Mouse (Mus musculus) T-helper 1 cell (primary cell): ENCODE measurements around the gene Srsf7.

Source experiments
- in situ Hi-C: fragments of 300-600 bp; cut with MboI, MseI; formaldehyde crosslinking; loops from one replicate; pipeline ENCODE4 v1.15.1; 2025; ENCODE audit warnings: high pct_unique_total_duplicates

Srsf7 gene

DNA sequence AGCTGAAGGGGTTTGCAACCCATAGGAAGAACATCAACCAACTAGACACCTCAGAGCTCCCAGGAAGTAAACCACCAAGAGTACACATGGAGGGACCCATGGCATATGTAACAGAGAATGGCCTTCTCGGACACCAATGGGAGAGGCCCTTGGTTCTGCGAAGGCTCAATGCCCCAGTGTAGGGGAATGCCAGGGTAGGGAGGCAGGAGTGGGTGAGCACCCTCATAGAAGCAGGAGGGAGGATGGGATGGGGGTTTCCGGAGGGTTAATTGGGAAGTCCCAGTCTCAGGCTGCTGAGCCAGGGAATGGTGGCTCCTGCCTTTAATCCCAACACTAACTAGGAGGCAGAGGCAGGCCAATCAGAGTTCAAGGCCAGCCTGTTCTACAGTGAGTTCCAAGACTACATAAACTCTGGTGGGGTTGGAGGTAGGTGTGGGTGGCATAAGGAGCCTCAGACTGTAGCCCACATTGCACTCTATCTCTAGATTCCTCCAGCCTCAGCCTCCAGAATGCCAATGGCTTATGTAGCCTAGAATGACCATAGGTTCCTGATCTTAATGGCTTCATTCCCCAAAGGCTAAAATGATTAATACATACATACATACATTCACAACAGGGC lies 7.8 kb downstream of the Srsf7 start:
- in situ Hi-C loops: loop anchor here (25.0 kb wide), 1 partner anchor 487 kb away; the partner anchor contains the start of gene Cyp1b1

- in situ Hi-C loops: loop anchor here (25.0 kb wide), 1 partner anchor 481 kb away; the partner anchor contains the start of gene Cyp1b1
Measured at GRCm38 (mm10) chr17:80193075-80193474, 14.0 kb downstream of the Srsf7 start.

DNA sequence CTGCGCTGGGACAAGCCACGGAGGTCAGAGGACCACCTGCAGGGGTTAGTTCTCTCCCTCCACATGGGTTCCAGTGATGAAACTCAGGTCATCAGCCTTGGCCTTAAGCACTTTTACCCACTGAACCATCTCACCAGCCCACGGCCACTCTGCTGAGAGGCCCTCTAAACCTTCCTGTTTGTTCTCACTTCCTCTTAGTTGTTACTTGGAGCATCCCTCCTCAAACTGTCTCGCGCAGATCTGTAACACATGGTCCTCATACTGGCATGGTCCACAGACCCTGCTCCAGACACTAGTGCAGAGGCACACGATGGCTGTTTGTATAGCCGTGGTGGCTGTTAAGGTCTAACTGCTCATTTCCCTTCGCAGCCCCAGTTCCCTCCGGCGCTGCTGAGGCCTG lies 23.5 kb downstream of the Srsf7 start:
- in situ Hi-C loops: loop anchor here (5.0 to 25.0 kb wide), 3 partner anchors 136 to 471 kb away; partner anchors contain the start of genes Atl2 and Cyp1b1

DNA sequence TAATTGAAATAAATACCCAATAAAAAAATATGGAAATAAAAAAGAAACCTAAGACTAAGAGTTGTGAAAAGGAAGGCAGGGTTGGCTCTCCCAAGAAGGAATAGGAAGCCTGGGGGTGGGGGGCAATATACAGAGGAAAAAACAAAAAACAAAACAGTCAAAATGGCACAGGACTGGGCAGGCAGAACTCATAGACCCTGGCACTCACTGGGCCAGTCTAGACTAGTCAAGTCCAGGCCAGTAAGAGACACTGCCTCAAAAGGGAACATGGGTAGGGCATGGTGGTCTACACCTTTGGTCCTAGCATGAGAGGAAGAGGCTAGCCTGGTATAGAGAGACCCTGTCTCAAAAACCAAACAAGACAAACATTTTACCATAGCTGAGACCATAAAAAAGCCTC lies 26.6 kb downstream of the Srsf7 start:
- in situ Hi-C loops: loop anchor here (5.0 to 25.0 kb wide), 3 partner anchors 133 to 468 kb away; partner anchors contain the start of genes Atl2 and Cyp1b1

DNA sequence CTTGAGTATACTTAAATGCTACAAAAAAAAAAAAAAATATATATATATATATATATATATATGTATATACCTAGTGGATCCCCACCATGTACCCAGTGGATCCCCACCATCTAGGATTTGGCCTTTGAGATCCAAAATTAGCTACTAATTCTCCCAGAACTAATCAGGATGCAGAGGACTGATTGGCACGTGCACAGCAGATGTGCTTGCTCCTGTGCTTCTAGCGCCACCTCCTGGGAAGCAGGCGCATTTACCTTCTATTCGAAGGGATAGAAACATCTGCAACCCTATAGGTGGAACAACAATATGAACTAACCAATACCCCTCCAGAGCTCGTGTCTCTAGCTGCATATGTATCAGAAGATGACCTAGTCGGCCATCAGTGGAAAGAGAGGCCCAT lies 27.1 kb downstream of the Srsf7 start:
- in situ Hi-C loops: loop anchor here (5.0 to 25.0 kb wide), 3 partner anchors 133 to 468 kb away; partner anchors contain the start of genes Atl2 and Cyp1b1

DNA sequence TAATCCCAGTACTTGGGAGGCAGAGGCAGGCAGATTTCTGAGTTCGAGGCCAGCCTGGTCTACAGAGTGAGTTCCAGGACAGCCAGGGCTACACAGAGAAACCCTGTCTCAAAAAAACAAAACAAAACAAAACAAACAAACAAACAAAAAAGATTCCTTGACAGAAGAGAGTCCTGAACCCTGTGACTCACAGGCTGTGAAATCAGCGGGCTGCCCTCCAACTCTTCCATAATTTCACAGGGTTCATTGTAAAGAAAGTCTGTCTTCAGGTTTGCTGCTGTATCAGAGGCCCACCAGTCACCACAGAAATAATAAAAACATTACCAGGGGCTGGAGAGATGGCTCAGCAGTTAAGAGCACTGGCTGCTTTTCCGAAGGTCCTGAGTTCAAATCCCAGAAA lies 28.3 kb downstream of the Srsf7 start:
- in situ Hi-C loops: loop anchor here (25.0 kb wide), 1 partner anchor 467 kb away; the partner anchor contains the start of gene Cyp1b1

- in situ Hi-C loops: loop anchor here (25.0 kb wide), 1 partner anchor 464 kb away; the partner anchor contains the start of gene Cyp1b1
Measured at GRCm38 (mm10) chr17:80175966-80176365, 31.1 kb downstream of the Srsf7 start.

- in situ Hi-C loops: loop anchor here (25.0 kb wide), 1 partner anchor 463 kb away; the partner anchor contains the start of gene Cyp1b1
Measured at GRCm38 (mm10) chr17:80175386-80175739, 31.7 kb downstream of the Srsf7 start.

- in situ Hi-C loops: loop anchor here (5.0 to 25.0 kb wide), 2 partner anchors 38 to 463 kb away; partner anchors contain the start of gene Cyp1b1
Measured at GRCm38 (mm10) chr17:80174699-80175385, 32.3 kb downstream of the Srsf7 start.

DNA sequence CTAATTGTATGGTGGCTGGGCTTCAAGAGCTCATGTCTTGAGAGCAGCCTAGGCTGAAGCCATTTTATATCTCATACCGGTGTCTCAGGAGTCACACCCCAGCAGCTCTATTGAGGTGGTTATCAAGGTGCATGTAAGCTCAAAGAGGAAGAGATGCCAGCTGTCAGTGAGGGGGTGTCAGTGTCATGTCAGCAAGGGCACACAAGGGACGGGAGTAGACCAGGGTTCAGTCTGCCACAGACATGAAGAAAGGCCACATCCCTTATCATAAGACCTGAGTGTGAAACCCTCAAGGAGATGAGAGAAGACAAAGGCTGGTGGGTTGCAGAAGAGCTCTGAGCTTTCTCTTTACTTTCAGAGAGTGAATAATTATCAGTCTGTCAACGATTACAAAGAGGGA lies 33.0 kb downstream of the Srsf7 start:
- in situ Hi-C loops: loop anchor here (5.0 kb wide), 1 partner anchor 37 kb away; no protein-coding TSS in a partner anchor

DNA sequence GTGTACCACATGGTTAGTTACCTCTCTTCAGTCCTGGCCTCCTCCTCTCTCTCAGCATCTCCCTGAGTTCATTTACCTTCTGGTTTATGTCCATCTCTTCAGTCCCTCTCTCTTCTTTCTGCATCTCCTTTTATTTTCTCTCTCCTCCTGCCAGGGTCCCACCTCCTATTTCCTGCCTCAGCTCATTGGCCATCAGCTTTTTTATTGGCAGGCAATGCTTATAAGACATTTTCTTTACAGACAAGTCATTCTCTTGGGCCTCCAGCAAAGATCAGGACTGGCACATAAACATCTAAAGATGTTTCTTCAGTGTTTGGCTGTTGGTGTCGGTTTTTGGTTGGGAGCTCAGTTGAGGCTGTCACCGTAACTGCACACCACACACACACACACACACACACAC lies 33.4 kb downstream of the Srsf7 start:
- in situ Hi-C loops: loop anchor here (5.0 kb wide), 1 partner anchor 36 kb away; no protein-coding TSS in a partner anchor

DNA sequence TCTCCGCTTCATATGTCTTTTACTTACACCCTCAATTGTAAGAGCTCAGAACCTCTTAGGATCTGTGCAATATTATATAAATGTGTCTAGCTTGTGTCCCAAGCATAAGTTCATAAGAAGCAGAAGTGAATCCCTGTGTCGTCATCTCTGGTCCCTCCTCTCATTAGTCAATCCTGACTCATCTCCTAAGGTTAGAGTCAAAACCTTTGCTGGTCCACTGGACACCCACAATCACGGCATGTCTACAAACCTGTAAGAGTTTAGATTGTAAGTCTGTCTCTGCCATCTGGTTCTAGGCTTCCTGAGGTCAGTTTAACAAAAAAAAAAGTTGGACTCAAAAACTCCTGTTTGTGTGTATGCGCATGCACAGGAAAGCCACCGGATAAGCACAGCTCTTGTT lies 34.3 kb downstream of the Srsf7 start:
- in situ Hi-C loops: loop anchor here (5.0 kb wide), 1 partner anchor 35 kb away; no protein-coding TSS in a partner anchor

DNA sequence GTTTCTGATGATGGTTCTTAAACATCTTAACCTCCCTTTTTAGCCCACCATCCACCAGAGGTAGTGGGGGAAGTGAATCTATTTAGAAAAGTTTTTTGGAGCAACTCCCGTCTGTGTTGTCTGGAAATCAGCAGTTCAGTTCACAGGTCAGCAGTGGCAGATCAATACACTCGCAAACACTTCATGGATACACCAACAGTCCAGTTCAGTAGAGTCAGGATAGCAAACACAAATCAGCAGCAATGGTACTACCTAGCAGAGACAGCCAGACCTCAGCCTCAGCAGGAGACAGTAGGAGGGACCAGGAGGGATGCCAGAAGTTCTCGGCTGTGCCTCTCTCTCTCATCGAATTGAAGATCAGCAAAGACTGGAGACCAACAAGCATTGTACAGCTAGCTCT lies 35.2 kb downstream of the Srsf7 start:
- in situ Hi-C loops: loop anchor here (5.0 kb wide), 1 partner anchor 35 kb away; no protein-coding TSS in a partner anchor

- in situ Hi-C loops: loop anchor here (5.0 kb wide), 1 partner anchor 34 kb away; no protein-coding TSS in a partner anchor
Measured at GRCm38 (mm10) chr17:80170951-80171350, 36.2 kb downstream of the Srsf7 start.

GRCm38 (mm10) chr17:80169792-80170191 lies 37.3 kb downstream of the Srsf7 start:
- in situ Hi-C loops: loop anchor here (5.0 kb wide), 1 partner anchor 32 kb away; no protein-coding TSS in a partner anchor

GRCm38 (mm10) chr17:80168425-80169182 lies 38.5 kb downstream of the Srsf7 start:
- in situ Hi-C loops: no loop called here

DNA sequence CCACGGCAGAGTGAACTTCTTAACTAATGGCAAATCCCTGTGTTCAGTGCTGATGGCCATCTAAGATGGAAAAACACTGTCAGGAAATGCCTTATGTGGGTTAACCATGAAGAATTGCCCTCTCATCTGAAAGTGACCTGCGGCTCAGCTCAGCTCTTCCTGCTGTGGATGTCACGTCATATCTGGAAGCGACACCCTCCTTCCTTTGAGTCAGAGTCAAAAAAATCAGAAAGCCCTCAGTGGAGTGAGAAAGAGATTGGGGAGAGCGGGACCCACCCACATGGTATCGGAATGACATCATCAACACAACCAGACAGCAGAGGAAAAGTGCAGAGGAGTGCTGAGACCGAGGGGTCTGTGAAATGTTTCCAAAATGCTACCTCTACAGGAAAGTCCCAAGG lies 39.3 kb downstream of the Srsf7 start:
- in situ Hi-C loops: no loop called here

DNA sequence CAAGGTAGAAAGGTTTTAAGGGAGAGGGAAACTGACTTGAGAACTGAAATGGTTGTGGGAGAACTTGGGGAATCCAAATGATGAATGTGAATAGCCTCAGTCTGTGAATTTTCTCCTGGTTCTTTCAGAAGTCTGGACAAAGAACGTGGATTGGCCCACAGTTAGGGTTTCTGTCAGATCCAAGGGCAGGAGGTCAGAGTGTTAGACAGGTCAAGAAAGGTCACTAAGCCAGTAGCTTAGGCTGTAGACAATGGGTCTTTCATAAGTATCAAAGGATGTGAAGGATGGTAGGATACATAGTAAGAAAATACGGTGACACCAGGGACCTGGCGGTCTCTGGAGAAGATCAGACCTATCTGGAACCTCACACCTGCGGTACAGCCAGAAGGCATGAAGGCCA lies 39.7 kb downstream of the Srsf7 start:
- in situ Hi-C loops: no loop called here

GRCm38 (mm10) chr17:80166346-80166745 lies 40.8 kb downstream of the Srsf7 start:
- in situ Hi-C loops: no loop called here

- in situ Hi-C loops: no loop called here
Measured at GRCm38 (mm10) chr17:80165741-80166140, 41.4 kb downstream of the Srsf7 start.

DNA sequence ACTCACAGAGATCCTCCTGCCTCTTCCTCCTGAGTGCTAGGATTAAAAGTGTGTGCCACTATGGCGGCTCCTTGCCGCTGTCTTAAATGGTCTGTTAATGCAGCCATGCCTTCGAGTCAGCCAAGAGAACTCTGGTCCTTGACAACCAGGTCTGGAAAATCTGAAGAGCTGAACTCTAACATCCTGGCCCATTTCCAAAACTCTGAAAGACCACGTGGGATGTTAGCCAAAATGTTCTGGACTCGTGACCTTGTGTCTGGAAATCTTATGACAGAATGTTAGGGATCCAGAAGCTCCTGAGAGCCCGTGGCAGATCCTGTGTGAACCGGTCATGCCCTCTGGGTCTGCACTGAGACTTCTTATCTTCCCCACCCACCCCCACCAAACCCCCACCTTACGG lies 43.1 kb downstream of the Srsf7 start:
- in situ Hi-C loops: no loop called here

GRCm38 (mm10) chr17:80160454-80160853 lies 46.7 kb downstream of the Srsf7 start:
- in situ Hi-C loops: no loop called here
